Mouse (Mus musculus) embryonic fibroblast, embryonic 13.5 days (primary cell): Measurements from ENCODE around the gene 5031439G07Rik.

Experiments
- CTCF ChIP-seq: IDR thresholded peaks from 2 replicates; pipeline ENCODE4 v1.5.1; 2011; ENCODE audit warnings: mild to moderate bottlenecking, control low read depth, low read length, moderate library complexity, borderline replicate concordance; ENCODE audit not compliant: insufficient read depth
- POLR2A ChIP-seq: IDR thresholded peaks from 2 replicates; pipeline ENCODE4 v1.6.1; 2011; ENCODE audit warnings: low read depth, mild to moderate bottlenecking, control low read depth, low read length, moderate library complexity

DNA sequence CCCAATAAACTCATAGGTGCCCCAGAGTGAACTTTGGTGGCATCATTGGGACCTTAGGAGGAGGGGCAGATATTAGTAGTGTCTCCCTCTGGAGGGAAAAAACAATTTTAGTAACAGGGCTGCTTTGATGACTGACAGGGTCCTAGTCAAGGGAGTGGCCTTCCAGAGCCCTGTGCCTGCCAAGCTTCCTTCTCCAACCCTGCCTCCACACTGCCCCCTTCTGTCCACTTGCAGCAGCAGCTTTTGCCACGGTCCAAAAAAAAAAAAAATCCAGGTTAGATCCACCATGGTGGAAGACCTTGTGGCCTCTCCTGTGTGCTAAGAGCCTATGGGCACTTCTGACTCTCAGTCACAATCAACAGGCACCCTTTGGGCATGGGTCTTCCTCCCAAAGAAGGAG is 7.6 kb upstream of the 5031439G07Rik start:
- TF ChIP-seq POLR2A = no peak
- peak; percentile 67; the same call in 1 of the 2 replicates for TF ChIP-seq CTCF
